Mouse (Mus musculus) heart, adult 18-20 months (tissue): ENCODE measurements at regions not wholly inside any gene's neighbourhood (a gene's known extent, or its start where the extent isn't known, plus 50 kb on each side); places are given as distances from the start of the nearest gene placed in this dataset.

Experiments
- DNase-seq, 2 experiments: peaks; one replicate each; pipeline ENCODE4 v3.0.0; 2021 to 2022; ENCODE audit warnings: mixed read lengths in 1 of 2

- no peak for DNase-seq
Measured at GRCm38 (mm10) chr17:52191064-52191682, 358.1 kb upstream of the Satb1 start.

GRCm38 (mm10) chr17:52182706-52183105 lies 349.6 kb upstream of the Satb1 start:
- DNase-seq, result peak; percentile 12 to 28

- DNase-seq, result no peak
Measured at GRCm38 (mm10) chr17:52177996-52178395, 344.9 kb upstream of the Satb1 start.

GRCm38 (mm10) chr17:52168076-52168838 lies 335.2 kb upstream of the Satb1 start:
- no peak for DNase-seq

- DNase-seq, result no peak
Measured at GRCm38 (mm10) chr17:52167658-52168057, 334.6 kb upstream of the Satb1 start.

GRCm38 (mm10) chr17:52165891-52166485 lies 332.9 kb upstream of the Satb1 start:
- DNase-seq, result no peak

- DNase-seq, result peak in 1 of 2 experiments; percentile 19
Measured at GRCm38 (mm10) chr17:52162559-52163397, 329.7 kb upstream of the Satb1 start.

GRCm38 (mm10) chr17:52150496-52150895 lies 317.4 kb upstream of the Satb1 start:
- DNase-seq, result no peak

GRCm38 (mm10) chr17:52149834-52150233 lies 316.7 kb upstream of the Satb1 start:
- DNase-seq, result no peak

GRCm38 (mm10) chr17:52149068-52149467 lies 316.0 kb upstream of the Satb1 start:
- peak in 1 of 2 experiments; percentile 8 for DNase-seq

- no peak for DNase-seq
Measured at GRCm38 (mm10) chr17:52103891-52104290, 270.8 kb upstream of the Satb1 start.

GRCm38 (mm10) chr17:52085834-52086233 lies 252.7 kb upstream of the Satb1 start:
- DNase-seq, result no peak

- no peak for DNase-seq
Measured at GRCm38 (mm10) chr17:52084455-52084854, 251.4 kb upstream of the Satb1 start.

GRCm38 (mm10) chr17:52079316-52079715 lies 246.2 kb upstream of the Satb1 start:
- DNase-seq, result no peak

GRCm38 (mm10) chr17:52078496-52078895 lies 245.4 kb upstream of the Satb1 start:
- no peak for DNase-seq

- DNase-seq, result no peak
Measured at GRCm38 (mm10) chr17:52077951-52078350, 244.9 kb upstream of the Satb1 start.

- no peak for DNase-seq
Measured at GRCm38 (mm10) chr17:52076746-52077145, 243.7 kb upstream of the Satb1 start.

- no peak for DNase-seq
Measured at GRCm38 (mm10) chr17:52067721-52068120, 234.6 kb upstream of the Satb1 start.

GRCm38 (mm10) chr17:52064618-52065017 lies 231.5 kb upstream of the Satb1 start:
- no peak for DNase-seq

- DNase-seq, result no peak
Measured at GRCm38 (mm10) chr17:52063121-52063520, 230.0 kb upstream of the Satb1 start.

- no peak for DNase-seq
Measured at GRCm38 (mm10) chr17:52062096-52062665, 229.1 kb upstream of the Satb1 start.

- DNase-seq, result no peak
Measured at GRCm38 (mm10) chr17:52036479-52036878, 203.4 kb upstream of the Satb1 start.
